Mouse (Mus musculus) cerebellum, postnatal 4 days (tissue): ENCODE data around the gene Prickle4.

ENCODE experiments used
- DNase-seq, 2 experiments: peaks; one replicate each; pipeline ENCODE4 v3.0.0; 2022; ENCODE audit warnings: low spot score in 2 of 2, mixed read lengths in 1 of 2

The Prickle4 gene

DNA sequence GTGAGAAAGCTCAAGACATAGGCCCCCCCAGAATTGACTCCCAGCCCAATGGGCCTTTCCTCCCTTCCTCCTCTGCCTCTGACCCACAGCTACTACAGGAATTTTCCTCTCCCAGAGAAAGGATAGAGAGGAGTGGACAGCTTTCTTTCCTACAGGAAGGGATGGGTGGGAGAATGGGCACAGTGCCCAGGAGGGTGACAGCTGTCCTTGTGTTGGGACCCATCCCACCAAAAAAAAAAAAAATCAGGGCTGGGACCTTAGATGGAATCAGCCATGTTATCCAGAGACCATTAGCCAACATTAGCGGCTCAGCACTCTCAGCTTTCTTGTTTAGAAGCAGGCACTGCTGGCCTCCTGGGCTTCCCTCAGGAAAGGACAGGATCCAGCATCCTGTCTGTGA is 11.7 kb upstream of the Prickle4 start:
- no peak for DNase-seq

DNA sequence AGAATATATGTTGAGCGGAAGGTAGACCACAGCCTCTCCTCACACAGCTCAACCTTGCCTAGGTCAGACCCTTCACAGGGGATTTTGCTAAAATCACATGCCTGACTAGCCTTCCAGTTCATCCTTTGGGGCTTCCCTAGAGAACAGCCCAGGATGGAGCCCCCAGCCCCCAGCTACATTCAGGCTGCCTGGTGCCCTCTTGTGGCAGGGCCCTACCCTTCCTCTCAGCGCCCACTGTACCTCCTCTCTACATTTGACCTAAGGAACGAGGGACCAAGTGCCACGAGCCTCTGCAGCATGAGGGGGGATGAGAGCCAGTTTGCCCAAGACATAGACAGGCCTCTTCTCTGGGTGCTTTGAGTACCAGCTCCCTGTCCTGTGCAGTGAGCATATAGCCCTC is 10.2 kb upstream of the Prickle4 start:
- DNase-seq: no peak

DNA sequence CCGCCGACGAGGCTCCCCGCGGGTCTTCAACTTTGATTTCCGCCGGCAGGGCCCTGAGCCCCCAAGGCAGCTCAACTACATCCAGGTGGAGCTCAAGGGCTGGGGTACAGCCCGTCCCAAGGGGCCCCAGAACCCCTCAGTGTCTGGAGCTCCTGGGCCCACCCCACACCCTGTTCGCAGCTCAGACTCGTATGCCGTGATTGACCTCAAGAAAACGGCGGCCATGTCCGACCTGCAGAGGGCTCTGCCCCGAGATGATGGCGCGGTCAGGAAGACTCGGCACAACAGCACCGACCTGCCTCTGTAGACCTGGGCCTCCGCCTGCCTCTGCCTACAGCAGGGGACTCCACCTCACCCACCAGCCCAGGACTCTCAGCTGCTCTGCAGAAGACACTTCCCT is 9.0 kb upstream of the Prickle4 start:
- no peak for DNase-seq

DNA sequence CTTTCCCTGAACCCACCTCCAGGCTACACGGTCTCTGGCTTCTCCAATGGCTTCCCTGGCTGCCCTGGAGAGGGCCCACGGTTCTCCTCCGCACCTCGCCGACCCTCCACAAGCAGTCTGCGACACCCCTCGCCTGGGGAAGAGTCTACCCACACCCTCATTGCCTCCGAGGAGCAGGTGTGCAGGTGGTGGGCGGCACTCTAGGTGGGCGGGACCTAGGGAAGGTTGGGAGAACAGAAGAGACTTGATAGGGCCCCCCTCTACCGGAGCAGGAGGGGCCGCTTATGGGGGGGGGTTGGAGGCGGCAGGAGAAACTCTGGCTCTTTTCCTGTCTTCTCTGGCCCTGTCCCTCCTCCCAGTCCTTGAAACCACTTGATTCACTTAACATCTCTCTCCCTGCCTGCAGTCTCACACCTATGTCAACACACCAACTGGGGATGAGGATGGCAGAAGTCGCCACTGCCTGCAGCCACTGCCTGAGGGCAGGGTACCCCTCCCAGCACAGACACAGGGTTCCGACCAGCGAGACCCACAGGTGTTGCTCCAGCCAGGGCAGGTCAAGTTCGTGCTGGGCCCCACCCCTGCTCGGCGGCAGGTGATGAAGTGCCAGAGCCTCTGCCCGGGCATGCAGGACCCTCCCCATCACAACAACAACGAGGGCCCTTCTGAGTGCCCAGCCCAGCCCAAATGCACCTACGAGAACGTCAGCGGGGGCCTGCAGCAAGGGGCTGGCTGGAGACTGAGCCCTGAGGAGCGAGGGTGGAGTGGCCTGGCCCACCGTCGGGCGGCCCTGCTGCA is 8.2 kb upstream of the Prickle4 start:
- no peak for DNase-seq

DNA sequence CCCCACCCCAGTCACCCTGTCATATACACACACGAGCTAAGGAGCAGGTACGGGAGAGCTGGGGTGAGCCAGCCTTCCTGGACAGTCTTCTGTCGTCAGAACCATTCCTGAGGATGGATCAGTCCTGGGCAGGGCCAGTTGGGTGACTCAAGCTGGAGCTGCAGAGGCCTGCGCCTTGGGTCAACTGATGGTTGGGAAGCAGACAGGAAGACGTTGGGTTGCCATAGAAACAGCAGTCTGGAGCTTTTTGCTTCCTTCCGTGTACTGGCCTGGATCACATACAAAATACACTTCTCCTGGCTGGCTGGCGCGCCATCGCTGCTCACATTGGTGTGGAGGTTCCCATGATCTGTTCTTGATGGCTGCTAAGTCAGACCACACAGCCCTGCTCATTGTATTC is 7.3 kb upstream of the Prickle4 start:
- no peak for DNase-seq

DNA sequence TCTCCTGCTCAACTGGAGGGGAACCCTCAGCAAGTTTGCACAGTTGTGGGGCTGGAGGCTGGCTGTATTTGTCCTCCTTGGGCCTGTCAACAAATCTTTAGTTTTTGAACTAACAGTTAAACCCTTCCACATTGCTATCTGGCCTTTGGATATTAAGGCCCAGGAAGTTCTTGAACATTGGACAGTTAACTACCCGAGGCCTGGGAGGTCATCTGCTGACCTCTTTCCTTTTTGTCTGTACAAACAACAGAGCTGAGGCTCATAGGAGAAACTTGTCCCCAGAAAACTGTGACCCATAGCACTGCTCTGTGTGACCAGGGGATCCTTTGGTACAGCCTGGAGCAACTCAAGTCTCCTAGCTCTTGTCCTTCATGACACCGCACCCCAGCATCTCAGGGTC is 4.5 kb upstream of the Prickle4 start:
- no peak for DNase-seq

DNA sequence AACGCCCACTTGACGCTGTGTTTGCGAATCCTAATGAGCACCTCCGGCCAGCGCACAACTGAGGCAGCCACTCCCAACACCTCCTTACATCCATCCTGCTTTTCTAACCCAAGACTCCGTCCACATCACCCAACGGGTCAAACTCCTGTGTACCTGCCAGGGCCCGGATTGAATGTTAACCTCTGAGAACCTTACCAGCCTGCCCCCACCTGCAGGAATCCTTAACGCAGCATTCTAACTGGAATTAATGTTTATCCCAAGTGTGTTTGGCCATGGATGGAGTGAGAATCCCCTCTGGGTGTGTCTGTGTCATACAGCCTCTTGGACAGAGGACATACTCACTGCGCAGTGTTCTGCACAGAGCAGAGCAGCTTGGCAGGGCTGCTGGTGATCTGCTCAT is 3.6 kb upstream of the Prickle4 start:
- no peak for DNase-seq

DNA sequence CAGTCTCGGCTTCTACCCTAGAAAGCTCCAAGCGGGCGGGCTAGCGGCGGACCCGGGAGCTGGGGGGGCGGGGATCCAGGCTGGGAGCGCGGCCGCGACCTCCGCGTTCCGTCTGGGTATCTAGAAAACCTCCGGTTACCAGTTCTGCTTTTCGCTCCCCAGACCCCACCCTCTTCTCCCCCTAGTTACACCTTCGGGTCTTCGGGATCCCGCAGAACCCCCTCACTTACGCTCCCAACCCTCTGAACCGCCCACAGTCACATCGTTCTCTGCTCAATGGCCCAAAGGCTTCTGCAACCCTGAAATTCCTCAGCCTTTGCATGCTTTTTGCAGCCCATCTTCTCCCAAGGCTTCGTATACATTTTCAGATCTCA is 788 bp upstream of the Prickle4 start:
- no peak for DNase-seq

DNA sequence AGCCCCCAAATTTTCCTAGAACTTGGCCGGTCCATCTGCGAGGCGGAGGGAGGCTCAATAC is 264 bp downstream of the Prickle4 start, which contains the start of gene Gm21981:
Gm21981 (minus strand) TSS at position 14 of the 61 bp plus-strand sequence.
- no peak for DNase-seq

DNA sequence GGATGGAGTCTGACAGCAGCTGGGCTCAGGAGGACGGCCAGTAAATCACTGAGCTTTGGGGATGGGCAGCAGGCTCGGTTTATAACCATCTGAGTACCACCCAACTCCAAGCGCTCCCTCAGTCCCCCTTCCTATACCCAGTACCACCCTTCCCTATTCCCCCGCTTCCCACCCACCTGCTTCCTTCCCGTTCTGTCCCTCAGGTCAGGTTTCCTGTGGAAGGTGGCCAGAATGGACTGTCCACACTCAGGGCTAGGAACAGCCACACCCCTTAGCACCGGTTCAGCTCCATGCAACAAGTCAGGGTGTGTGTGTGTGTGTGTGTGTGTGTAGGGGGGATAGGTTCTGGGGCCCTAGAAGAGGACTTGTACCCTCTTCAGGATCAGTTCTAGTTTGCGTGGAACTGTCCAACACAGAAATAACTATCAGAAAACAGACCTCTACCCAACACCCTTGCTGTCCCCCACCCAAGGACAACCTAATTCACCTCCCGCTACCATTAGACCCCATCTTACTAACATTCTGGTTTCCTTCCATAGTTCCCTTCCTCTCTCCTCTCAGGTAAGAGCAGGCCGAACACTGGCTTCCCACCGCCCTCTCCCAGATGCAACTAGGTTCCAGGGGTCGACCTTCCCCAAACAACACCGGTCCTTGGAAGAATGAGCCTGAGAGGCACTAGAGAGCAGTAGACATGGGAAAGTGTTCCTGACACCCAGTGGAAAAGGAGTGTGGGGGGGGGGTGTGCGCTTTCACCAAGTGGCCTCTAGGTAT is 680 bp downstream of the Prickle4 start:
- no peak for DNase-seq

DNA sequence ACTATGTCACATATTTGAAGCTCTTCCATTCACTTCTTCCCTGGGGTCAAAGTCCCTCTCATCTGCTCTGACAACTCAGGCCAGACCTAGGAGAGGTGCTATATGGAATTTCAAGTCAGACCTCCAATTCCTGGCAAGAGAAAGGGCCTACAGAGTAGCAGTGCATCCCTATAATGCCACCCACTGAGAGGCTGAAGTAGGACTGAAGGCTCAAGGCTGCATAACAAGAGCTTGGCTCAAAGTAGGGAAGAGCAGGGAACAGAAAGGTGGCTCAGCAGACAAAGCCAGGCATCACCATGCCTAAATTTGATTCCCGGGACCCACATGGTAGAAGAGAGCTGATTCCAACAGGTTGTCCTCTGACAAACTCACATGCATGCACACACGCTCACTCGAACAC is 2.9 kb downstream of the Prickle4 start:
- DNase-seq: no peak

DNA sequence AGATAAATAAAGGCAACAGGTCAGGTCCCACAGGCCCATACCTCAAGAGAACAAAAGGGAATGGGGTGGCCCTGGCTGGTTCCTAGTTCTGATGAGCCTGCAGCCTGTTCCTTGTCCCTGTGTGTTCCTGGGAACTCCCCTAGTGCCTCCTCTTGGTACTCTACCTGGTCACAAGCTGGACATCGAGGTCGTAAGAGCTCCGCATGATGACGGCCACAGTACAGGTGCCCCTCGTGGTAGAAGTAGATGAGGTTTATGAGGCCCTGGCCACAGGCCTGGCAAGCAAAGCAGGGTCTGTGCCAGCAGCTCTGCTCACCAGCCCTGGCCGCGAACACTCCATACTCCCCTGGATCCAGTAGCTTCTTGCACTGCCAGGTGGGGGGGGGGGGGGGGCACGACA is 4.6 kb downstream of the Prickle4 start:
- DNase-seq: no peak

DNA sequence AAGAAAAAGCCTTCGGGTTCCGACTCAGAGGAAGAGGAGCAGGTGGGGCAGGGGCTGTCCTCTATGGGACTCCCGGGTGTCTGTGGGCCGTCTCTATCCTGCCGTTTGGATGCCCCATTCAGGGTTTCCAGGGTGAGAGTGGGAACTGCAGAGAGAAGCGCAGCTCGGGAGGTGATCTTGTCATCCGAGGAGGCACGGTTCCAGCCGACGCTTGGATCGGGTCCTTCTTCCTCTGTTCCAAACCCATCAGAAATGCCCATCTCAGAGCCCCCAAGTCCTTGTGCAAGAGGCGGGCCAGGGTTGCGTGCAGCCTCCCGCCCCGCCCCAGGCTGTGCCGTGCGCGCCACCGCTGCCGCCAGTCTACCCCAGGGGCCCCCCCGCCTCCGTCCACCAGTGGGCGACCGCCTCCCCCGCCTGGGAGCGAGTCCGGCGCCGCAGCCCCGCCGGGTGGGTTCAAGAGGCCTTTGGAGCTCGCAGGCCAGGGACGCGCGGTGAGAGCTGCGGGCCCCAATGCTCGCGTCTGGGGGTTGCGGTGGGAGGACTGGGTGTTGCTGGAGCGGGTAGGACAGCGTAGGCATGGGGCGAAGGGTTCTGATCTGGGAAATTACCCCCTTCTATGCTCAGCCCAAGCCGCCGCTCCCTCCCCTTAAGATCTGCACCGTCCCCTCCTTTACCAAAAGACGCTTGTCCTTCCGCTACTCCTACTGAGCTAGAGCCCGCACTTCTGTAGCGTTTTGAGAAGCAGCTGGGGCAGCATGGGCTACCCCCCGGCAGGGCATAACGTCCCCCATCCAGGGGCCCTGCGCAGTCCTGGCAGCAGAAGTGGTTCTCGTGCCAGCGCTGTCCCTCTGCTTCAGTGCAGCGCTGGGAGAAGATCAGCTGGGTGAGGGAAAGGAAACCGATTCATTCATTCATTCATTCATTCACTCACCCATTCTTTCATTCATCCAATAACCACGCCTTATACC is 5.6 kb downstream of the Prickle4 start, which contains the start of gene Frs3:
Frs3 (plus strand) TSS at position 423 of the 968 bp plus-strand sequence.
- DNase-seq: peak; percentile 74 to 76

DNA sequence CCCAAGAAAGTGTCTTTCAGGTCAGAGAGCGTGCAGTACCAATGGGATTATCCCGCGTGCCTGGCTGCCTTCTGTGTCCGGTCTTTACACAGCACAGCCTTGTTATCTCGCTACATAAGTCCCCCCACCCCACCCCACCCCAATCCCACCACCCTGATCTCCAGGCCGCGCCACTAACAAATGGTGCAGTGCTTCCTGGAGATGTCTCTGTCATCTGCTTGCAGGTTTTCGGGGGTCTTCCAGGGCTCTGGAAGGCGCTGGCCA is 6.3 kb downstream of the Prickle4 start, which contains the start of gene Tomm6:
Tomm6 (minus strand) TSS at position 43 of the 264 bp plus-strand sequence.
- no peak for DNase-seq

DNA sequence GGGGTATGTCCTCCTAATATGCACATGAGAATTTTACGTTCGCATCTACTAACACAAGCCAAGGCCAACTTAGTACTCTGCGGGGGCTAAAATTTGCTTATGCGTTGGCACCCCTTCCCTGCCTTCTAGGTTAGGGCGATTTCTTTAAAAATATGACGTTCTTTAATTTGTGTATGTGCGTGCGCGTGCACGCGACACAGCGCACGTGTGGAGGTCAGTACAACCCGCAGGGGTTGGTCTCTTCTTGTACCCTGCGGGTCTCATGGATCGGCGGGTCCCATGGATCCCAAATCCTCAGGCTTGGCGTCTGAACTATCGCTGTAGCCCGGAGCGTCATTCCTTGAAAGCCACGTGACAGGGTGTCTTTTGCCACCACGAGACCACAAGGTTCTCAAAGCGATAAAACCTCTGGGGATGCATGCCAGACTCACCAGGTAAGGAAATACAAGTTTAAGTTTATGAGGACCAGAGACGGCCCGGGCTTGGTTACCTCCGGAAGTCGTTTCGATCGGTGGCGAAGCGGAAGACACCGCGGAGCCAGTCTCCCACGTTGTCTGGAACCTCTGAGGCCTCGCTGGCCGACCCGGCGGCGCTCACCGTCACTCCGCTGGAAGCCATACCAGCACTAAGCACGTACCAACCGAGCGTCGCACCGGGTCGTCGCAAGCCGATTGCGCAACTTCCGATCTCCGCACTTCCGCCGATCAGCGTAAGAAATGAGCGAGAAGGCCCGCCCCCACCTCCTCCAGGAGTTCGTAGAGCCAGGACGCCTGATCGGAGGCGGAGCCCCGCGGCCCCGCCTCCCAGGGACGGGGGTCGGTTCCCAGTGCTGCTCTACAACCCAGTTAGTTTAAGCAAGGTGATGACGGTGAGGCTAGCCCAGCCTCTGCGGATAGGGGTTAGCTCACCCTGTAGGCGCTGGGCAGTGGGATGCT is 6.9 kb downstream of the Prickle4 start:
- peak; percentile 87 to 92 for DNase-seq

DNA sequence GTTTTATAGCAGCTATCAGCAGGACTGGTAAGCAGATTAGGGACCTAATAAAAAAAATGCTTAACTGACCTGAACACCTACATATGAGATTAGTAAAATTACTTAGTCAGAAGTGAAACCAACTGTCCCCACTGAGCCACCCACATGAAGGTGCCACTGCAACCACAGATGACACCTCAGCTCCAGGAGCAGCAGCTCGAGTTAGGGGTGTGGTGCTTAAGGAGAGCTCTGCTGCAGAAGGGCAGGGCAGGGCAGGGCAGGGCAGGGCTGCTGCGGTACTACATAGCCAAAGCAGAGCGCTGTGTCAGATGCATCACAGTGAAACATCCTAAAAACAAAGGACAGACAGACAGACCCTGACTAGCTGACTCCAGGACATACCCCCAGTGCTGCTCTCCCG is 11.7 kb downstream of the Prickle4 start:
- no peak for DNase-seq

DNA sequence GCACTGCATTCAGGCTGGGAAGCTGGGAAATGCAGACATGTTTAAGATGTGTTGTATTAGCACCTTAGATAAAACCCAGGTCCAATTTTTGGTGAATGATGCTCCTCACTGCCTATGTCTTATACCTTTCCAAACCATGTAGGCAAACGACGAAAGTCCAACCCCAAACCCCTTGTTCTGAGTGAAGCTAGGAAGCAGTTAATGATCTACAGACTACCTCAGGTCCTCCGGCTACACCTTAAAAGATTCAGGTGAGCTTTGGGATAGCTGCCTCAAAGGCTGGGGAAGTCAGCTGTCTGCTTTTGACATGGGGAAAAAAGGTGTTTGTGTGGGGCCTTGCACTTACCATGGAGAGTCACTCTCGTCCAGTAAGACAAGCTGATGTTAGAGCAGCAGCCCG is 15.8 kb downstream of the Prickle4 start:
- DNase-seq: no peak

DNA sequence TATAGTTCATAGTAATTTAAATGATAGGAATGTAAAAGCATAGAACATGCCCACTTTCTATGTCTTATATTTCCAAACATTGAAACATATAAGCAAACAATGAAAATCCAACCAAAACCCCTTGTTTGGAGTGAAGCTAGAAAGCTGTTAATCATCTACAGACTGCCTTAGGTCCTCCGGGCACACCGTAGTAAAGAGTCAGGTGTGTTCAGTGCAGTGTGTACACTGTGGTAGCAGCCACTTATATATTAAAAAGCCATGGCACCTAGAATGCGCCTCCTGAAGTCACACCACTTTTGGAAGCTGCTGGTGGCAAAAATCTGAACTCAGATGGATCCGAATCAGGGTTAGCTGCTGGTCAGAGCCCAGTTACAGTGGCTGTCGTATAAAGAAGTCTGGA is 16.3 kb downstream of the Prickle4 start:
- DNase-seq: no peak

DNA sequence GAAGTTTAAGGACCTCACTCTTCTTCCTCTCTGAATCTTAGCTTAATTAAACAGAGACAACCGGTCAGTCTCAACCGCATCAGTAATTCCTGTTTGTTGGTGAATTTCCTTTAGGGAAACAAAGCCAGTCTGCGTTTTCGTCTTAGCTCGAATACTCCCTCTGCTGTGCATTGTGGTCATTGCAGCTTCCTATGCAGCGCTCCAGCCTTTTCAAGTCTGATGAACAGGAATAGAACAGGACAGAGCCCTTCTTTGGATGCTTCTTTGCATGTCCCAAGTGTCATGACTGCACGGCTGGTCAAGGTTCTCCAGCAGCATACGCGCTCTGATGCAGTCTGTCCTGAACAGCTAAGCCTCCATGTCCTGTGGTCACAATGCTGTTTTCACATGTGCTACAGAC is 18.0 kb downstream of the Prickle4 start:
- peak; percentile 65 to 76 for DNase-seq

DNA sequence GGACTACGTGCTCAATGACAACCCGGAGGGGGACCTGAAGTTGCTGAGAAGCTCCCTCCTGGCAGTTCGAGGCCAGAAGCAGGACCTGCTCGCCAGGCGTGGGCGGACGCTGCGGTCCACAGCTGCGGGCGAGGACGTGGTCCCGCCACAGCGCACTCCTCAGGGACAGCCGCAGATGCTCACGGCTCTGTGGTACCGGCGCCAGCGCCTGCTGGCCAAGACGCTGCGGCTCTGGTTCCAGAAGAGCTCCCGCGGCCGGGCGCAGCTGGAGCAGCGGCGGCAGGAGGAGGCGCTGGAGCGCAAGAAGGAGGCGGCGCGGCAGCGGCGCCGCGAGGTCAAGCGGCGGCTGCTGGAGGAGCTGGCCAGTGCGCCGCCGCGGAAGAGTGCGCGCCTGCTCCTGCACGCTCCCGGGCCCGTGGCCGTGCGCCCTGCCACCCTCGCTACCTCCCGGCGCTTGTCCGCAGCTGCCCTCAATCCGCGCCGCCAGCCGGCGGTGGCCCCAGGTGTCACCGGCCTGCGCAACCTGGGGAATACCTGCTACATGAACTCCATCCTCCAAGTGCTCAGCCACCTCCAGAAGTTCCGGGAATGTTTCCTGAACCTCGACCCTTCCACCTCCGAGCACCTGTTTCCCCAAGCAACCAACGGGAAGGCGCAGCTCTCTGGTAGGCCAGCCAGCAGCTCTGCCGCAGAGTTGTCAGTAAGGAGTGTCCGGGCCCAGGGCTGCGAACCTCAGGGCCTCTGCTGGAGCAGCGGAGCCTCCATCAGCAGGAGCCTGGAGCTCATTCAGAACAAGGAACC is 22.0 kb downstream of the Prickle4 start:
- peak in 1 of 2 experiments; percentile 42 for DNase-seq

DNA sequence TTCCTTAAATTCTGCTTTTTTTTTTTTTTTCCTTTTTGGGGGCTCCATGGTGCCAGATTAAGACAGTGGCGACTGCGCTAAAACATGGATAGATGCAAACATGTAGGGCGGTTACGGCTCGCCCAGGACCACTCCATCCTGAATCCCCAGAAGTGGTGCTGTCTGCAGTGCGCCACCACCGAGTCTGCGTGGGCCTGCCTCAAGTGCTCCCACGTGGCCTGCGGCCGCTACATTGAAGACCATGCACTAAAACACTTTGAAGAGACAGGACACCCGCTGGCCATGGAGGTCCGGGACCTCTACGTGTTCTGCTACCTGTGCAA is 22.6 kb downstream of the Prickle4 start:
- no peak for DNase-seq
